Mouse (Mus musculus) small intestine, adult 2 months (tissue): ENCODE data around the gene Mrps12. TPM values are rescaled to one million over a fixed set of nuclear protein-coding genes. Genes with fewer than 3 reads are reported as not detected.

Experiments
- H3K27ac ChIP-seq: fragments of 200-500 bp; 2 replicates; pipeline ENCODE4 v1.5.1; 2012; ENCODE audit warnings: low read depth, low read length, control low read depth, inconsistent platforms; ENCODE audit not compliant: insufficient read depth
- H3K27me3 ChIP-seq: fragments of 200-500 bp; 2 replicates; pipeline ENCODE4 v1.6.1; 2012; ENCODE audit warnings: mild to moderate bottlenecking, moderate library complexity, low read length, inconsistent platforms; ENCODE audit not compliant: control insufficient read depth, insufficient read depth
- H3K36me3 ChIP-seq: fragments of 200-500 bp; 2 replicates; pipeline ENCODE4 v1.6.1; 2012; ENCODE audit warnings: mild to moderate bottlenecking, low read length, control low read depth, inconsistent platforms; ENCODE audit not compliant: control insufficient read depth, insufficient read depth
- H3K4me1 ChIP-seq: fragments of 200-500 bp; 2 replicates; pipeline ENCODE4 v1.6.1; 2012; ENCODE audit warnings: low read length, inconsistent platforms, mixed read lengths; ENCODE audit not compliant: control insufficient read depth, insufficient read depth, insufficient read length
- H3K4me3 ChIP-seq: fragments of 200-500 bp; 2 replicates; pipeline ENCODE4 v1.5.1; 2012; ENCODE audit warnings: low read depth, mild to moderate bottlenecking, control low read depth, inconsistent platforms, low read length, moderate library complexity
- CTCF ChIP-seq: fragments of 200-500 bp; IDR thresholded peaks from 2 replicates; pipeline ENCODE4 v1.5.1; 2012; ENCODE audit warnings: low read depth, mild to moderate bottlenecking, control low read depth, inconsistent platforms, low read length, moderate library complexity, mixed read lengths; ENCODE audit not compliant: insufficient replicate concordance, insufficient read length; ENCODE audit errors: extremely low read depth
- POLR2A ChIP-seq: fragments of 200-500 bp; IDR thresholded peaks from 2 replicates; pipeline ENCODE4 v1.6.1; 2012; ENCODE audit warnings: low read depth, mild to moderate bottlenecking, control low read depth, inconsistent platforms, low read length, moderate library complexity
- WGBS: fragments of 180-500 bp; shearing (Covaris S2); methylation state at CpG from one replicate; pipeline ENCODE4 v1.1.7; 2018; 5-methylcytosine and 5-hydroxymethylcytosine counted together
- polyA plus RNA-seq: library from polyadenylated mRNA; depleted of rRNA; stranded (reverse); fragments of >200 nt; gene quantifications from 2 replicates; pipeline ENCODE4 v1.2.3, GENCODE M21; 2012; rRNA removed

The Mrps12 gene
- 42.3 and 64.5 TPM in 2 replicates for polyA plus RNA-seq

GRCm38 (mm10) chr7:28741709-28742438, at the start of gene Mrps12, which contains the start of gene Sars2:
TSS of gene Mrps12 (minus strand) at chr7:28741820.
TSS of gene Sars2 (plus strand) at chr7:28741992.
- TF ChIP-seq POLR2A, result peak; percentile 53; the same call in 1 of the 2 replicates
- peak; percentile 85 for TF ChIP-seq CTCF
- H3K27ac ChIP-seq, result peak within 1 kb of the TSS; percentile 72
- under 1% methylated on average over 39 of the region's 39 CpGs for WGBS

GRCm38 (mm10) chr7:28790066-28790806, 48.6 kb upstream of the Mrps12 start:
- Histone ChIP-seq H3K27me3 (no peaks in the 10 kb centered on the region), H3K27ac (no peak overlapping the region), H3K4me3 (peak overlapping the region; percentile 20; the same call in 1 of the 2 replicates), H3K4me1 (peaks cover 5% of the 10 kb centered on the region), H3K36me3 (peaks cover 4% of the 10 kb centered on the region; the same call in 1 of the 2 replicates)
- 57% methylated on average over 8 of the region's 8 CpGs for WGBS
- TF ChIP-seq CTCF (no peak), POLR2A (no peak)

More at GRCm38 (mm10) chr7:28741709-28742438, at the start of gene Mrps12, which contains the start of gene Sars2:
- H3K4me3 ChIP-seq, result peak within 1 kb of the TSS; percentile 74
- no peaks in the 10 kb centered on the region for H3K27me3 ChIP-seq
- H3K36me3 ChIP-seq, result 0 out of 2 replicates have a peak, but pooled peaks cover 4% of the 10 kb centered on the region
- peaks cover 3% of the 10 kb centered on the region; the same call in 1 of the 2 replicates for H3K4me1 ChIP-seq

DNA sequence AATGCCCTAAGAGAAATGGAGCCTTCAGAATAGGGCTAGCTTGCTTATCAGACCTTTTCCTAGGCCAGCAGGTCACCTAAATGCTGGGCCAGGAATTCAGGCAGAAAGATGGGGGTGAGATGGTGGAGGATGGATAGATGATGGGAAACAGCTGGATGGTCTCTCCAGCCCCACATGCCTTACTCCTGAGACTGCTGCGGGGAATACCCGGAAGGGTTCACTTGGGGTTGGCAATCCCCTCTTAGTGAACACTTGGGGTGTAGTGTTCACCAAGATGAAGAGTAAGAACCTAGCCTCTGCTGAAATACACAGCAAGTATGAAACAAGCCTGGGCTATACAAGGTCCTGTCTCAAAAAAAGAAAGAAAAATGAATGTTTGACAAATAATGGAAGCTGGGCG, 47.6 kb upstream of the Mrps12 start:
- H3K36me3 ChIP-seq, result peaks cover 4% of the 10 kb centered on the region; the same call in 1 of the 2 replicates
- peak overlapping the region; percentile 56; the same call in 1 of the 2 replicates for H3K27ac ChIP-seq
- H3K4me3 ChIP-seq, result peak overlapping the region; percentile 51; the same call in 1 of the 2 replicates
- peaks cover 5% of the 10 kb centered on the region for H3K4me1 ChIP-seq
- no peaks in the 10 kb centered on the region for H3K27me3 ChIP-seq
- WGBS, result 80% methylated on average over 3 of the region's 3 CpGs
- TF ChIP-seq CTCF, result no peak
- no peak for TF ChIP-seq POLR2A

GRCm38 (mm10) chr7:28788307-28789195, 46.9 kb upstream of the Mrps12 start, which contains the start of gene Rinl:
TSS of gene Rinl (plus strand) at chr7:28788969.
- Histone ChIP-seq H3K36me3 (peaks cover 7% of the 10 kb centered on the region; the same call in 1 of the 2 replicates), H3K27me3 (no peaks in the 10 kb centered on the region), H3K27ac (peak within 1 kb of the TSS; percentile 56), H3K4me1 (peaks cover 5% of the 10 kb centered on the region), H3K4me3 (peak within 1 kb of the TSS; percentile 51)
- WGBS, result 49% methylated on average over 5 of the region's 5 CpGs
- TF ChIP-seq POLR2A (no peak), CTCF (no peak)

- H3K27me3 ChIP-seq, result no peaks in the 10 kb centered on the region
- H3K4me3 ChIP-seq, result no peak overlapping the region
- no peak for TF ChIP-seq POLR2A
- TF ChIP-seq CTCF, result no peak
- 91% methylated on average over 9 of the region's 9 CpGs for WGBS
- H3K27ac ChIP-seq, result no peak overlapping the region
- peaks cover 7% of the 10 kb centered on the region; the same call in 1 of the 2 replicates for H3K36me3 ChIP-seq
- peaks cover 5% of the 10 kb centered on the region for H3K4me1 ChIP-seq
Observed at GRCm38 (mm10) chr7:28787884-28788283, 46.3 kb upstream of the Mrps12 start.

DNA sequence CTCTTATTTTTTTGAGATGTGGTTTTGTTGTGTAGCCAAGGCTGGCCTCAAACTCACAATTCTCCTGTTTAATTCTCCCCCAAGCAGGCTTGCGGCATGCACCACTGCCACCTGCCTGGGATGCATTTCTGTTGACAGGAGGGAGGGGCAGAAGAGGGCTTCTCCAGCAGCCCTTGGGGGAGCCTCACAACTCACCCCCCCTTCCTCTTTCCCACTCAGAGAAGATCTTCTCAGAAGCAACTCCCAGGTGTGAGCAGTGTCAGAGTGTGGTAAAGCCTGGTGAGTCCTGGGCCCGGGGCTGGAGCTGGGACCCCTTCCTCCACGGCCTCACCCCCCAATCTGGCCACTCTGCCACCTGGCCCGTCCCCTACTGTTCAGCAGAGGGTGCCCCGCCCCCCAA, 43.5 kb upstream of the Mrps12 start:
- Histone ChIP-seq H3K27ac (no peak overlapping the region), H3K4me1 (peaks cover 4% of the 10 kb centered on the region), H3K36me3 (peaks cover 7% of the 10 kb centered on the region; the same call in 1 of the 2 replicates), H3K27me3 (no peaks in the 10 kb centered on the region), H3K4me3 (no peak overlapping the region)
- TF ChIP-seq CTCF, result no peak
- no peak for TF ChIP-seq POLR2A
- 84% methylated on average over 5 of the region's 5 CpGs for WGBS
